Mouse (Mus musculus): ENCODE measurements around the gene Cnot10.

Cnot10 gene

DNA sequence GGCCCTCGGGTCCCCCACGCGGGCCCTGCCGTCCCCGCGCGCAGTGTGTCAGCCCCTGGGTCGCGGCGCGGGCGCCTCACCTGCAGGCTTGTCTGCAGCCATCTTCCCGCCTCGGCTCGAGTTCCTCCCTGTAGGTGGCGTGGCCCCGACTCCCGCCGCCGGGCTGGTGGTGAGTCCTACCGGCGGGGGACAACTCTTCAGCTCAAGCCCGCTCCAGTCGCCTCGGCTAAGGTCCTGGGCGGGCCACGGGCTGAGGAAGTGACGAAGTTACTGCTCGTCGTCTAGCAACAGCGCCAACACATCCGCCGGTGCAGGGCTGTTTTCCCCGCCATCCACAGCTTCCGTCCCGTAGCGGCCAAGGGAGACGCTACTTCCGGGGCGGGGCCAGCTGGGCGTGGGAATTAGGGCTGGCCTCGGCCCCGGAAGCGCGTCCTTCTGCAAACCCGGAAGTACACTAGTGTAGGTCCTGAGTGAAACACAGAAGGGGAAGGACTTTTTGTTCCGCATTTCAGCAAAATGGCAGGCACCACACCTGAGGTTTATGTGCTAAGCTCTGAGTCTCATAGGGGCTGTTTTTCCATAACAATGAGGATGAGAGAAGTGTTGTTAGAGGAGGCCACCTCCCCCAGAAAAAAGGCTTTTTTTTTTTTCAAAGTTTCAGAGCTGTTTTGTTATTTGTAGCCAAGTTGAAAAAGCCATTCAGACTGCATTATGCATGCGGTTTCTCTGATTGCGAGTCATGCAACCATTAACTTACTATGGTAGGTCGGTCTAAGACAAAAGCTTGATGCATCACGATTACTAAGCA lies at the start of gene Cnot10:
Gene Cnot10, minus strand, starts transcription at position 346 of the 808 bp plus-strand sequence.
- ATAC-seq (ENCODE audit: insufficient number of reproducible peaks, low FRiP score, low TSS enrichment), result peak; percentile 99

DNA sequence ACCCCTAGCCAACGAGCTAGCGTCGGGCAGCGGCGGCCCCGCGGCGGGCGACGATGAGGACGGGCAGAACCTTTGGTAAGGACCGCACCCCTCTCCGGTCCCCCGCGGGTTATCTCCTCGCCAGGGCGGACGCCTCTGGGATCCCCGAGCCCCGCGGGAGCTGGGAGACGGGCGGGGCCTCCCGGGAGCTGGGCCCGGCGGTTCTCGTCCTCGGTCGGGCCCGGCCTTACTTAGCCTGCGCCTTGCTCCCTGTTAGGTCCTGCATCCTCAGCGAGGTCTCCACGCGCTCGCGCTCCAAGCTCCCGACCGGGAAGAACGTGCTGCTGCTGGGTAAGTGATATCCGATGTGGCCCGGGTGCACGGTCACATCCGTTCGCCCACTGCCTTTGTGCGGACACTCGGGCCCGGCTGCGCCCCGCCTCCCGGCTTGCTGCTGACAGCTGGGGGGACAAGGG lies 49.0 kb upstream of the Cnot10 start:
- no peak for ATAC-seq (ENCODE audit: insufficient number of reproducible peaks, low FRiP score, low TSS enrichment)

GRCm38 (mm10) chr9:114688252-114688952 lies 48.4 kb upstream of the Cnot10 start, which contains the start of gene Dync1li1:
TSS of gene Dync1li1 (plus strand) at chr9:114688790.
- ATAC-seq (ENCODE audit: insufficient number of reproducible peaks, low FRiP score, low TSS enrichment), result peak; percentile 95

GRCm38 (mm10) chr9:114687639-114688038 lies 47.7 kb upstream of the Cnot10 start:
- no peak for ATAC-seq (ENCODE audit: insufficient number of reproducible peaks, low FRiP score, low TSS enrichment)

GRCm38 (mm10) chr9:114686245-114686644 lies 46.3 kb upstream of the Cnot10 start:
- ATAC-seq (ENCODE audit: insufficient number of reproducible peaks, low FRiP score, low TSS enrichment), result no peak

DNA sequence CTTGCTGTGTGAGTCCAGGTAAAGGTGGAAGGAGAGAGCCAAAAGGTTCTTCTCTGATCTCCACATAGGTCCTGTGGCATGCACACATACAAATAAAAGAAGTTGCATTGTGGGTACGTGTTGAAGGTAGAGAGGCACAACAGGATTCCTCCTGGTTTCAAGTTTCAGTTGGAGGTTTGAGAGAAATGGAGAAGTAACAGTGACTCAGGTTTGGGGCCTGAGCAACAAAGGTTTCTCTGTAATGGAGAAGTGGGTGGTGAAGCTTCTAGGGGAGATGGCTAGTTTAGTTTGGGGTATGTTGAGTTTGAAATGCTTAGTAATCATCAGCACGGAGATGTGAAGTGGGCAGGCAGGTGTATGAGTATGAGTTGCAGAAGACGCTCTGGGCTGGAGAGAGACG lies 42.2 kb upstream of the Cnot10 start:
- ATAC-seq (ENCODE audit: insufficient number of reproducible peaks, low FRiP score, low TSS enrichment), result no peak

DNA sequence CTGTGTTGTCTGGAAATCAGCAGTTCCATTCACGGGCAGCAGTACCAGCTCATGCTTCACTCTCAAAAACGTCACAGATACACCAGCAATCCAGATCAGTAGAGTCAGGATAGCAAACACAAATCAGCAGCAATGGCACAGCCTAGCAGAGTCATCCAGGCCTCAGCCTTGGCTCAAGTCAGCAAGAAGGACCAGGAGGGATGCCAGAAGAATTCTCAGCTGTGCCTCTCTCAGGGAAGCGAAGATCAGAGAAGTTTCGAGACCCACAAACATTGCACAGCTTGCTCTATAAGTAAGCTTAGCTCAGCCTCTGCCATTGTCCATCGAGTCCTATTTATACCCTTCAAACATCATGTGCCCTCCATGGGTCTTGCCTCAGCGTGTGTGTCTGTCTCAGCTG lies 40.5 kb upstream of the Cnot10 start:
- 0 out of 2 replicates have a peak, but pooled peaks have one; percentile 12 for ATAC-seq (ENCODE audit: insufficient number of reproducible peaks, low FRiP score, low TSS enrichment)

DNA sequence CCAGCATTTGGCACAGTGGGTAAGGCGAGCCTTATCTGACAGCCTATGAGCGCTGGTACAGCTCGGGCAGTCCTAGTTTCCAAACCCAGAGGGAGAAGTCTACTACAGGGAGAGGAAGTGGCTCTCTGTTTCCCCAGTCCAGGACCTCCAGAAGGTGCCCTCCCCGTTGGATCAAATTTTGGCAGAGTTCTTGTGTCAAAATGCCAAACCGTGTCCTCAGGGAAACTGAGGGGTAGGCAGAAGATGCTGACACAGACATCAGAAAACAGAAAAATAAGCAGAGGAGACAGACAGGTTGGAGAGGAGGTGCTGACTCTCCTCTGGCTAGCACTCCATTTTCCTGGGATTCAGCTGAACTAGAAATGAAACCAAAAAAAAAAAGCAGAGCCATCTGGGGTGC lies 40.0 kb upstream of the Cnot10 start:
- peak; percentile 92 for ATAC-seq (ENCODE audit: insufficient number of reproducible peaks, low FRiP score, low TSS enrichment)

DNA sequence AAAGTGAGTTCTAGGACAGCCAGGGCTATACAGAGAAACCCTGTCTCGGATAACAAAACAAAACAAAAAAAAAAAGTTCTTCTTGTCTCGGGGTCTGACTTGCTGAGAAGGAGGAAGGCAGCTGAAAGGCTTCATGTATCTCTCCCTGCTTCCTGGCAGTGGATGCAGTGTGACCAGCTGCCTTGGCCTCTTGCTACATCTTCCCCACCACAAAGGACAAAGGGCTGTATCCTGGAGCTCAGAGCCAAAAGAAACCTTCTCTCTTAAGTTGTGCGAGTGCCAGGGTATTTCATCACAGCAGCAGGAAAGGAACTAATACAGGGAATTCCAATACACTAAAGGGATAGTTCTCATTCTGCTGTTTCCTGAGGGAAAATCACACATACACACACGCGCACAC lies 38.6 kb upstream of the Cnot10 start:
- no peak for ATAC-seq (ENCODE audit: insufficient number of reproducible peaks, low FRiP score, low TSS enrichment)

- ATAC-seq (ENCODE audit: insufficient number of reproducible peaks, low FRiP score, low TSS enrichment), result no peak
Observed at GRCm38 (mm10) chr9:114673626-114674025, 33.6 kb upstream of the Cnot10 start.

DNA sequence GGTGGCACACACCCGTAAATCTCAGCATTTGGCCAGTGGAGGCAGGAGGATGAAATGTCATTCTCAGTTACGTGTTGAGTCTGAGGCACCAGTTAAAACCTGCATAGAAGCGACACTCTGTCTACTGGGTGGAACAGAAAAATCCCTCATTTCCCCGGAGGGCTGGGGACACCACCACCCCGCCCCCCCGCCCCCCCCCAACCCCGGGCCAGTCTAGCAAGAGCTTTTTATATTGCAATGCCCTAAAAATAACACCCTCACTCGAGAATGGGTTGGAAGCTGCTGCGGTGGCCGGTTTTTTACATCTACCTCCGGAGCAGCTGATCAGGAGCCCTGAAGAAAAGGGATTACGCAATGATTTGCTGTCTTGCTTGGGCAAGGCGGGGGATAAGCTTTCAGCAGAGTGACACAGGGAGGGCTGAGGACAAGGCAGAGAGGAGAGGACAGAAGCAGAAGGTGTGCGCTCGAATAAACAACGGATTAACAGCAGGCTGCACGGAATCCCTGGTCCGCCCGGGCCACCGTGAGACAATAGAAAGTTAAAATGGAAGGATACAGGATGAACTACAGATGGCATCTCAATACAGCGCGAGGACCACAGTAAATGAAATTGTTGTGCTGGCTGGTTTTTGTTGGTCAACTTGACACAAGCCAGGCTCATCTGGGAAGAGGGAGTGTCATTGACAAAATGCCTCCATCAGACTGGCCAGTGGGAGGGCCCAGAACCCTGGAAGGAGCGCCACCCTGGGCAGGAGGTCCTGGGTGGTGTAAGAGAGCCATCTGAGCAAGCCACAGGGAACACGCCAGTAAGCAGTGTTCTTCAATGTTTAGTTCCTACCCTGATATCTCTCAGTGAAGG lies 32.9 kb upstream of the Cnot10 start:
- ATAC-seq (ENCODE audit: insufficient number of reproducible peaks, low FRiP score, low TSS enrichment), result peak; percentile 90

DNA sequence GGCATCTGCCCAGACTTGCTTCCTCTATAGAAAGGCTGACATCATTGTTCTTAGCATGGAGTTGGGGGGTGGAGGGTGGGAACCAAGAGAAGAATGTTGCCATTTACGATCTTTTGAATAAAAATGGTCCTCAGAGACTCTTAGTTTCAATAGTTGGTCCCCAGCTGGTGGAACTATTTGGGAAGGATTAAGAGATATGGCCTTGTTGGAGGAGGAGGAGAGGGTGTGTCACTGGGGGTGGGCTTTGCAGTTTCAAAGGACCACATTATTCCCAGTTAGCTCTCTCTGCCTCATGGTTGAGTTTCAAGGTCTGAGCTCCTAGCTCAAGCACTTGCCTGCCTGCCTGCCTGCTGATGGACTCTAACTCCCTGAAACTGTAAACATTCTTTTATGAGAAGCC lies 32.0 kb upstream of the Cnot10 start:
- ATAC-seq (ENCODE audit: insufficient number of reproducible peaks, low FRiP score, low TSS enrichment), result no peak

DNA sequence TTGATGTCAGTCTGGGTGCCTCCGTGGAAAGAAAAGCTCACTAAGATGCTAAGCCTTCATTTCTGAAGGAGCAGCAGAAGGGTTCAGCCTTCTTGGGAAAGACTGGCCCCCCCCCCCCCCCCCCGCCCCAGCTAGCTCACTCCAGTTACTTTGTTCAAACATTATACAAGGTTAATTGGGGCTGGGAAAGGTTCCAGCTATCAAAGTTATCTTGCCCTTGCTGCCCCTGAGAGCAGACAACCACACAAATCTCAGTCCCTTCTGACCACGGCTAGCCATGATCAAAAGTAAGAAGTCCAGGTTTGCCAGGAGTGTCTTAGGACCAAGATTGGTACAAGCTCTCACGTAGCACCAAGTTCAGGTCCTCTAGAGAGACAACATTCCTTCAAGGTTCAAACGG lies 29.0 kb upstream of the Cnot10 start:
- ATAC-seq (ENCODE audit: insufficient number of reproducible peaks, low FRiP score, low TSS enrichment), result no peak

DNA sequence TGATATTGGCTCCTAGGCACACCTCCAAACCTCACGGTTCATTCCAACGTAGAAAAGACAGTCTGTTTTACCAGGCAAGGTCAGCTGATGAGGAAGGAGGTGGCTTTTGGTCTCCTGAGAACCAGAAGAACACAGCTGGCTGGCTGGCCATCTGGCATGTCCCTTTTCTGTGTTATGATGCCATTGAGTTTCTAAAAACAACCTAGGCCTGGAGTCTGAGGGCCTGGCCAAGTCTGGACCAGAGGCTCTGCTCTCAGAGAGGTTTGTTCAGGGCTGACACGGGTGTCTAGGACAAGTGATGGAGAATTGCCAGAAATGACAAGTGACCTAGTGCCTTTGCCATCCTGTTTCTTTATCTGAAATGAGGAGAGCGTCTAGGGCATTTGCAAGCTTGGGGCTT lies 28.1 kb upstream of the Cnot10 start:
- ATAC-seq (ENCODE audit: insufficient number of reproducible peaks, low FRiP score, low TSS enrichment), result no peak

GRCm38 (mm10) chr9:114666858-114667257 lies 26.9 kb upstream of the Cnot10 start:
- ATAC-seq (ENCODE audit: insufficient number of reproducible peaks, low FRiP score, low TSS enrichment), result no peak

DNA sequence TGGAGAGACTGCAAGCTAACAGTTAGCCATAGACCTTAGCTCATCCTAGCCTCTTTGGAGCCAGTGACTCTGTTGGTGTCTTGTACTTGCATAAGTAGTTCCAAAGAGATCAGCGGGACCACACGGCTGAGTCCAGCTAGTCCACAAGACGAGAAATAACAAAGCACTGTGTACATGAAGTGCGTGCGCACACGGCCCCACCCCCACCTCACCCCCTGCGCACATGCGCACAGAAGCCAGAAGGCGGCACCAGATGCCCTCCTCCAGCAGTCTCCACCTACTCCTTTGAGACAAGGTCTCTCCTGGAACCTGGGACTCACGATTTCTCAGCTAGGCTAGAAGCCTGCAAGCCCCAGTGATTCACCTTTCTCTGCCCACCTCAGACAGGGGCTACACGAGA lies 23.8 kb upstream of the Cnot10 start:
- no peak for ATAC-seq (ENCODE audit: insufficient number of reproducible peaks, low FRiP score, low TSS enrichment)

DNA sequence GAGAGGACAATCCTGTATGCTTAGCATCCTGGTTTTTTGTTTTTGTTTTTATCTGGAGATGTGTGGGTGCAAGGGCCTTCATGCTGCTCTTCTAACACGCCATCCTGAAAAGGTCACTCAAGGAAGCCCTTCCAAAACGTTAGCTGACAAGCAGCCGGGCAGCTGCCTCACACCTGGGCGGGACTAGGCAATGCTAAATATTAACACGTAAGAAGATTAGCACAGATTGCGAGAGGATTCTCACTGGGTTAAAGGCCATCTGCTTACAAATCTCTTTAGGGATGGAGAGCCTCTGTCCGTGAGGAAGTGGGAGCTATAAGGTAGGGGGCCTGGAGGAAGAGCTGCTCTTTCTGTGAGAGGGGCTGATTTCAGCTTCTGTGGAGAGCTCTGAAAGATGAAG lies 22.0 kb upstream of the Cnot10 start:
- ATAC-seq (ENCODE audit: insufficient number of reproducible peaks, low FRiP score, low TSS enrichment), result no peak

GRCm38 (mm10) chr9:114660983-114661382 lies 21.0 kb upstream of the Cnot10 start:
- no peak for ATAC-seq (ENCODE audit: insufficient number of reproducible peaks, low FRiP score, low TSS enrichment)

DNA sequence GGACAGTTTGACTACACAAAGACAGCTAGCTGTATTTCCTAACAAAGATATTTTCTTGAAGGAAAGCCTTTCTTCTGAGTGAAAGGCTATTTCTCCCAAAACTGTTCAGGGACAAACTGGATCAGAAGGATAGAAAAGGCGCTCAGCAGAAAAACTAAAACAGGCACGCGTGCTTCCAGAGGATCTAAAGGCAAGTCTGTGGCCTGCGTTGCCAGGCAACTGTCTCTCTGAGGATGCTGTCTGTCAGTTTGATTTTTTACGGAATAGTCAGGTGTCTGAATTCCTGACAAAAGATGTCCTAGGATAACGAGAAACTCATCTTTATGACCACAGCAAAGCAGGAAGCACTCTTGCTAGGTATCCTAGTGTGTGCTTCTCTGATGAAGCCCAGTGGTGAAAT lies 20.5 kb upstream of the Cnot10 start:
- no peak for ATAC-seq (ENCODE audit: insufficient number of reproducible peaks, low FRiP score, low TSS enrichment)

GRCm38 (mm10) chr9:114656701-114657100 lies 16.7 kb upstream of the Cnot10 start:
- no peak for ATAC-seq (ENCODE audit: insufficient number of reproducible peaks, low FRiP score, low TSS enrichment)

- no peak for ATAC-seq (ENCODE audit: insufficient number of reproducible peaks, low FRiP score, low TSS enrichment)
Observed at GRCm38 (mm10) chr9:114655356-114655755, 15.4 kb upstream of the Cnot10 start.

All from cerebellum, adult (tissue).